Mouse (Mus musculus) ovary, postnatal 14 days (tissue): Measurements from ENCODE around the gene Acox1.

Source experiments
- DNase-seq: peaks from one replicate; pipeline ENCODE4 v3.0.0; 2022; ENCODE audit warnings: low spot score

The Acox1 gene

GRCm38 (mm10) chr11:116210696-116211095 is 11.9 kb upstream of the Acox1 start:
- no peak for DNase-seq

- DNase-seq: no peak
Measured at GRCm38 (mm10) chr11:116209257-116209656, 10.4 kb upstream of the Acox1 start.

- no peak for DNase-seq
Measured at GRCm38 (mm10) chr11:116208660-116209059, 9.8 kb upstream of the Acox1 start.

- DNase-seq: no peak
Measured at GRCm38 (mm10) chr11:116206678-116207077, 7.8 kb upstream of the Acox1 start.

DNA sequence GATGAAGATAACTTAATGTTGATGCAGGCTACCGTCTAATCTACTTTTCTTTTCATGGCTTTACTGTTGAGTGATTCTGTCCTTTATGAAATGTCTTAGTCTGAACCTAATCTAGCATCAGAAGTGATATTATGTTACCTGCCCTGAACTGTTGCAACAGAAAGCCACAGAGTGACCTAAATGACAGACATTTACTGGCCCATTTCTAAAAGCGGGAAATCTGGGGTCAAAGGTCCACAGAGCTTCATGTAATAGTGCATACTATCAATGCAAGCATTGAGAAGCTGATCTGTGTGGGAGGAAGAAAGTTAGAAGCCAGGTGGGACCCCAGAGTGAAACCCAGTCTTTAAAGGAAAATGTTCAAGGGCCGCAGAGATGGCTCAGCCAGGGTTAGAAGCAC is 4.3 kb upstream of the Acox1 start:
- DNase-seq: no peak

DNA sequence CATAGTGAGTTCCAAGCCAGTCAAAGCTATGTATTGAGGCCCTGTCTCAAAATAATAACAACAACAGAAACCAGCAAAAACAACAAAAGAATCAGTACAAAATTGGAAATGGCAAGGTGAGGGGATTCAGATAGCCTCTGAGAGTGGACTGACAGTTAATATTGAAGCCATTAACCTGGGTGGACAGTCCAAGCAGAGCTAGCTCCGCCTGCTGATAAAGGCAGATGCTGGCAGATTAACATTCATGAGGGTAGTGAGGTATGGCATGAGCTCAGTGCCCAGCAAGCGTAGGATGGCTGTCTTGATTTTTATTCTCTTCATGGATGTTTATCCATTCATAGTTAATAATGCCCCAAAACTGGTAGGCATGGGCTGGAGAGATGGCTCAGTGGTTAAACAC is 2.3 kb upstream of the Acox1 start:
- no peak for DNase-seq

DNA sequence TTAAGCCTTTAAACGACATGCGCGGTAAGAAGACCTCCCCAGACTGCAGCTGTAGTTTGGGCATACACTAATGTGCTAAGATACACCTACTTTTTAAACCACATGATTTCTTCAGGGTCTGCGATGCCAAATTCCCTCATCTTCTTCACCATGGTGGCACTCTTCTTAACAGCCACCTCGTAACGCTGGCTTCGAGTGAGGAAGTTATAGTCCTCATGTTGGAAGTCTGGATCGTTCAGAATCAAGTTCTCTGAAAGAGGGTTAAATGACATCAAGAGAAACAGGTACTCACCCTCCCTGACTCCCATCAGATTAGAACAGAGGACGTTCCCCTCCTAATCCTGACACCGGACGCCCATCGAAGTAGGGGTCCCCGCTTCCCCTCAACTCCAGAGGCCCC is 713 bp downstream of the Acox1 start:
- DNase-seq: no peak

- DNase-seq: no peak
Measured at GRCm38 (mm10) chr11:116197584-116197906, 1.3 kb downstream of the Acox1 start.

- no peak for DNase-seq
Measured at GRCm38 (mm10) chr11:116196866-116197583, 1.8 kb downstream of the Acox1 start.

- no peak for DNase-seq
Measured at GRCm38 (mm10) chr11:116196336-116196735, 2.5 kb downstream of the Acox1 start.

- DNase-seq: no peak
Measured at GRCm38 (mm10) chr11:116195252-116195651, 3.6 kb downstream of the Acox1 start.

DNA sequence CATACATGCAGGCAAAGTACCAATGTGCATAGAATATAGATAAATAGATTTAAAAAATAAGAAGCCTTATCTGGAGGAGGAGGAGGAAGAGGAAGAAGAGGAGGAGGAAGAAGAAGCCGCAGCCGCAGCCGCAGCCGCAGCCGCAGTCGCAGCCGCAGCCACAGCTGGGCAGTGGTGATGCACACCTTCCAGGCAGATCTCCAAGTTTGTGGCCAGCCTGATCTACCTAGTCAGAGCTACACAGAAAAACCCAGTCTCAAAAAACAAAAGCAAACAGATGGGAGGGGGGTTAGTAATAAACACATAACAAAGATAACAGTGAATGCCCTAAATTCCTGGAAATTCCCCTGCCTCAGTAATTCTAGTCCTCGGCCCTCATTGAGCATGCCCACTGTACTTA is 4.2 kb downstream of the Acox1 start:
- no peak for DNase-seq

DNA sequence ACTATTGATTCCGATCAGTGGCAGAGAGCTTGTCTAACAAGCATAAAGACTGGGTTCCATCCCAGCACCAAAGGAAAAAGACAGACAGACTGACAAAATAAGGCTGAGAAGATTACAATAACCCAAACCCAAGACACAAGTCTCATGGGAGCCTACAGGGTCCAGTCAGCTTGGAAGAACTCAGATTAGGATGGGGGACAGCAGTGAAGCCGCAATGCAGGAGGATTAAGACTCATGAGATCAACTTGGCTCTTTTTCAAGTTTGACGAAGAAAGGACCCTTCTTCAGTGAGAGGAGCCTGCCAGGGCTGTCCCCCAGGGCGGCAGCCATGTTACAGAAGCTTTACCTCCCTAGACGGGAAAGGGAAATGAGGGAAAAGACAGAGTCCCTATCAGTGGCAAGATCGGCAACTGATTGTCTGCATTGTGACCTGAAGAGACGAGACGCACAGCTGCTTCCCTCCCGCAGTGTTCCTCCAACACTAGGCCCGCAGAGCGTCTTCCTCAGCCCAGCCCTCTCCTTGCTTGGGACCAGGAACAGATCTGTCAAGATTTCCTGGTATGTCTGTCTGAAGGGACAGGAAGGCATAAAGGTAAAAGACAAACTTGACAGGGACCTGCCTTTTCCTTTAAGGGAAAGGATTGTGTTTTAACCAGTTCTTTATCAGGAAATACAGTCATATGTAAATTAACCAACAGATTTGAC is 11.5 kb downstream of the Acox1 start:
- no peak for DNase-seq

- no peak for DNase-seq
Measured at GRCm38 (mm10) chr11:116186360-116186759, 12.5 kb downstream of the Acox1 start.

DNA sequence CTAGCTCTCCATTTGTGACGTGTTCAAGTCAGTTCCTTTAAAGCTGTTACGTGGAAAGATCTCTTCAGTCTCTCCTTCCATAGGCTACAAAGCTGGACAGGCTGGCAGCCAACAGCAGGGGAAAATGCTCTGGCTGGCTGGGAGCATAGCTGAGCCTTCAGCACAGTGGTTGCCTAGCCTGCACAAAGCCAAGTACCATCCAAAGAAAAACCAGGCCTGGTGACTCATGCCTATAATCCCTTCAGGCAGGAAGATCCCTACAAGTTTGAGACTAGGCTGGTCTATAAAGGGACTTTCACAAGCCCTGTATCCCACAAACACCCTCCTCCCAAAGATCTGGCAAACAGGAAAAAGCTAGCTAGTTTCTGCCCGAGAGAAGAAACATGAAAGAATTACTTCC is 13.0 kb downstream of the Acox1 start:
- DNase-seq: no peak

GRCm38 (mm10) chr11:116178411-116179121 is 20.3 kb downstream of the Acox1 start:
- DNase-seq: no peak

DNA sequence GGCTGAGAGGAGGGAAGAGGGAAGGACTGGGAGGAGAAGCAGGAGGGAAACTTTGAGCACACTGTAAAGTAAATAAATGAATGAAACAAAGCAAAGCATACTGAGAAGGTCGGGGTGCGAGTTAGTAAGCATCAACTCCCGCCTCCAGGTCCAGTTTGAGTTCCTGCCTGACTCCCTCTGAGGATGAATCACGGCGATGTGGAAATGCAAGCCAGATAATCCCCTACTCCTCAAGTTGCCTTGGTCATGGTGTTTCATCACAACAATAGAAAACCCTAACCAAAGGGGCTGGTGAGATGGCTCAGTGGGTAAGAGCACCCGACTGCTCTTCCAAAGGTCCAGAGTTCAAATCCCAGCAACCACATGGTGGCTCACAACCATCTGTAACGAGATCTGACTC is 22.8 kb downstream of the Acox1 start:
- no peak for DNase-seq

DNA sequence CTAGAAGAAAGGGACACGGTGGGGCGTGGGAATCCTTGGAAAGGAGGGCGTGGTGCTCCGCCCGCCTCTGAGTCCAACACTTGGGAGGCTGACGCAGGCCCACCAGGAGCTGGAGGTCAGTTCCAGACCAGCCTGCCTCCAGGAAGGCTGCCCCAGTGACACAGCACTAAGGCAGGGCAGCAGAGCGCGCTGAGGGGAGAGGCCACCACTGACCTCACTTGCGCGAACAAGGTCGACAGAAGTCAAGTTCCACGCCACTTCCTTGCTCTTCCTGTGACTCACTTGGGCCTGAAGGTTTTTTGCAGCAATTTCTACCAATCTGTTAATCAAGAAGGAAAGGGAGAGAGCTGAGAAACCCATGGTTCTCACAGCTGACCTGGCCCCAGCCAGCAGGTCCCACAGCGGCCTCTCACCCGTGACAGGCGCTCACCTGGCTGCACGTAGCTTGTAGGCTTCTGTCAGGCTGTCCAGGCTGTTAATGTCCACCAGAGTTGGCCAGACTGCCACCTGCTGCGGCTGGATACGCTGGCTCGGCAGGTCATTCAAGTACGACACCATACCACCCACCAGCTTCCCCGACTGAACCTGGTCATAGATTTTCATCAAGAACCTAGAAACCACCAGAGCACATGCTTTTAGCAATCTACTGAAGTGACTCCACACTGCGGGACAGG is 23.9 kb downstream of the Acox1 start:
- DNase-seq: no peak

DNA sequence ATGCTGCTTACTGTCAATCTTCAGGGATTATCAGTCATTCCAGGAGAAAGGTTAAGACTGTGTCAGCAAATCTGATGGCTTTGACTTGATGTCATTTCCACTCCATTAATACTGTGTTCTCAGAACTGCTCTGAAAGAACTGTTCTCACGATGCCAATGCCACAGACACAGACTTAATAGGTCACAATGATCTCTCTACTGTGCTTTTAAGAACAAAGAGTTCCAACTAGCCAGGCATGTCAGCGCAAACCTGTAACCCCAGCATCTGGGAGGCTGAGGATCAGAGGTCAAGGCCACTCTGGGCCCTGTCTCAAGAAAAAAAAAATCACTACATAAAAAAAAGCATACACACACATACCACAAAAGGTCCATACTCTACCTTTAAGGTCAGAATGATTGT is 26.9 kb downstream of the Acox1 start:
- no peak for DNase-seq

- DNase-seq: no peak
Measured at GRCm38 (mm10) chr11:116170003-116170800, 28.6 kb downstream of the Acox1 start.

GRCm38 (mm10) chr11:116169214-116169613 is 29.6 kb downstream of the Acox1 start:
- DNase-seq: no peak

- peak; percentile 91 for DNase-seq
Measured at GRCm38 (mm10) chr11:116167884-116168439, 30.9 kb downstream of the Acox1 start, which contains the start of gene Fbf1. Fbf1 (minus strand) TSS chr11:116168166.
